Mouse (Mus musculus) liver, embryonic 11.5 days (tissue): ENCODE measurements at regions not wholly inside any gene's neighbourhood (a gene's known extent, or its start where the extent isn't known, plus 50 kb on each side); places are given as distances from the start of the nearest gene placed in this dataset.
"Not testable (repeated sequence)": the region's sequence is repeated elsewhere in the genome, so short reads cannot be mapped to it uniquely, and the experiment has no call there.

Source experiments
- ATAC-seq: fragments of 200-750 bp; cut with Nextera tagmentation; replicated peaks from 2 replicates; pipeline ENCODE4 v1.8.0; 2017; ENCODE audit warnings: moderate number of reproducible peaks, mild to moderate bottlenecking, moderate TSS enrichment, moderate library complexity; ENCODE audit not compliant: low FRiP score
- DNase-seq: peaks from one replicate; pipeline ENCODE4 v3.0.0-alpha.2; 2017; ENCODE audit warnings: low spot score
- H3K27ac ChIP-seq: fragments of 300-500 bp; sonication (generic); 2 replicates; pipeline ENCODE4 v1.5.1; 2014; ENCODE audit warnings: mild to moderate bottlenecking, low read depth, low read length, control low read depth
- H3K27me3 ChIP-seq: fragments of 300-500 bp; sonication (generic); replicated peaks from 2 replicates; pipeline ENCODE4 v1.6.1; 2014; ENCODE audit warnings: low read length, mixed read lengths; ENCODE audit not compliant: control insufficient read depth, insufficient read depth
- H3K36me3 ChIP-seq: fragments of 300-500 bp; sonication (generic); 2 replicates; pipeline ENCODE4 v1.6.1; 2014; ENCODE audit warnings: mild to moderate bottlenecking, low read length, moderate library complexity, mixed read lengths; ENCODE audit not compliant: control insufficient read depth, insufficient read depth
- H3K4me1 ChIP-seq: fragments of 300-500 bp; sonication (generic); replicated peaks from 2 replicates; pipeline ENCODE4 v1.6.1; 2014; ENCODE audit warnings: low read length, mixed read lengths; ENCODE audit not compliant: control insufficient read depth, insufficient read depth
- H3K4me2 ChIP-seq: fragments of 300-500 bp; sonication (generic); 2 replicates; pipeline ENCODE4 v1.6.1; 2014; ENCODE audit warnings: mild to moderate bottlenecking, control low read depth, moderate library complexity
- H3K4me3 ChIP-seq: fragments of 300-500 bp; sonication (generic); 2 replicates; pipeline ENCODE4 v1.5.1; 2014; ENCODE audit warnings: low read depth, low read length, control low read depth
- H3K9ac ChIP-seq: fragments of 300-500 bp; sonication (generic); 2 replicates; pipeline ENCODE4 v1.6.1; 2014; ENCODE audit warnings: low read depth, low read length, control low read depth
- H3K9me3 ChIP-seq: fragments of 300-500 bp; sonication (generic); 2 replicates; pipeline ENCODE4 v1.6.1; 2016; ENCODE audit warnings: low read length, inconsistent platforms, mixed read lengths; ENCODE audit not compliant: control insufficient read depth
- WGBS: fragments of 180-500 bp; shearing (Covaris S2); extraction: QIAGEN DNeasy Blood & Tissue Kit; methylation state at CpG from one replicate; pipeline ENCODE4 v1.1.7; 2014; 5-methylcytosine and 5-hydroxymethylcytosine counted together

DNA sequence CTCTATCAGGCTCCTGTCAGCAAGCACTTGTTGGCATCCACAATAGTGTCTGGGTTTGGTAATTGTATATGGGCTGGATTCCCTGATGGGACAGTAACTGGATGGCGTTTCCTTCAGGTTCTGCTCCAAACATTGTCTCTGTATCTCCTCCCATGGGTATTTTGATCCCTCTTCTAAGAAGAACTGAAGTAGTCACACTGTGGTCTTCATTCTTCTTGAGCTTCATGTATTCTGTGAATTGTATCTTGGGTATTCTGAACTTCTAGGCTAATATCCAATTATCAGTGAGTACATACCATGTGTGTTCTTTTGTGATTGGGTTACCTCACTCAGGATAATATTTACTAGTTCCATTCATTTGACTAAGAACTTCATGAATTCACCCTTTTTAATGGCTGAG, 119.2 kb upstream of the Gm21119 start:
- H3K36me3 ChIP-seq, H3K4me3 ChIP-seq, H3K27me3 ChIP-seq, H3K27ac ChIP-seq, H3K9me3 ChIP-seq, H3K4me2 ChIP-seq, H3K9ac ChIP-seq, H3K4me1 ChIP-seq, ATAC-seq, DNase-seq: not testable (repeated sequence)
- no CpG with 5 or more reads among the region's 1 CpGs for WGBS

- H3K27me3 ChIP-seq, H3K4me3 ChIP-seq, H3K36me3 ChIP-seq, H3K4me2 ChIP-seq, ATAC-seq, H3K9me3 ChIP-seq, H3K4me1 ChIP-seq, H3K9ac ChIP-seq, H3K27ac ChIP-seq: not testable (repeated sequence)
- peak; percentile 23 for DNase-seq
- WGBS: 76% methylated on average over 1 of the region's 1 CpGs
Observed at GRCm38 (mm10) chr8:20513920-20514319, 100.8 kb upstream of the Gm21119 start.

DNA sequence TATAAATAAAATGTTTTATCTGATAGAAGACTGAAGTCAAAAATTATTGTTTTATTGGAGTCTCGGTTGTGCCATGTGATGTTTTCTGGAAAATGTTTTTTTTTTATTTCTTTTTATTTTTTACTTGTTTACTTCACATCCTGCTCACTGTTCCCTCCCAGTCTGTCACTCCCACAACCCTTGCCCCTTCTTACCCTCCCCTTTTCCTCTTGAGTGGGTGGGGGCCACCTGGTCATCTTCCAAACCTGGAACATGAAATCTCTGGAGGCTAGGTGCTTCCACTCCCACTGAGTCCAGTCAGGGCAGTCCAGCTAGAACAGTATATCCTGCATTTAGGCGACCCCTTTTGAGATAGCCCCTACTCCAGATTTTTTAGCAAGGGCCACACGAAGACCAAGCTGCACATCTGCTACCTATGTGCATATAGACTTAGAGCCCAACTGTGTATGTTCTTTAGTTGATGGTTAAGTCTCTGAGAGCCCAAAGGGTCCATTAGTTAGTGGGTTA, 98.3 kb upstream of the Gm21119 start:
- not testable (repeated sequence) for H3K27me3 ChIP-seq, ATAC-seq, H3K27ac ChIP-seq, H3K4me1 ChIP-seq, H3K9me3 ChIP-seq, H3K4me2 ChIP-seq, H3K4me3 ChIP-seq, H3K9ac ChIP-seq, DNase-seq, H3K36me3 ChIP-seq
- WGBS: 57% methylated on average over 2 of the region's 3 CpGs

DNA sequence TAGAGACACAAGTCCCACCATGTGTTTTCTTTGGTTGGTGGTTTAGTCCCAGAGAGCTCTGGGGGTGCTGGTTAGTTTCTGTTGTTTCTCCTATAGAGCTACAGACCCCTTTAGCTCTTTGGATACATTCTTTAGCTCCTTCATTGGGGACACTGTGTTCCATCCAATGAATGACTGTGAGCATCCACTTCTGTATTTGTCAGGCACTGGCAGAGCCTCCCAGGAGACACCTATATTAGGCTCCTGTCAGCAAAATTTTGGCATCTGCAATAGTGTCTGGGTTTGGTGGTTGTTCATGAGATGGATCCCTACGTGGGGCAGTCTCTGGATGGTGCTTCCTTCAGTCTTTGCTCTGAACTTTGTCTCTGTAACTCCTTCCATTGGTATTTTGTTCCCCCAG, 97.2 kb upstream of the Gm21119 start:
- not testable (repeated sequence) for H3K9me3 ChIP-seq, H3K9ac ChIP-seq, DNase-seq, H3K4me2 ChIP-seq, ATAC-seq, H3K4me1 ChIP-seq, H3K27ac ChIP-seq, H3K36me3 ChIP-seq, H3K27me3 ChIP-seq, H3K4me3 ChIP-seq
- WGBS: 31% methylated on average over 1 of the region's 1 CpGs

DNA sequence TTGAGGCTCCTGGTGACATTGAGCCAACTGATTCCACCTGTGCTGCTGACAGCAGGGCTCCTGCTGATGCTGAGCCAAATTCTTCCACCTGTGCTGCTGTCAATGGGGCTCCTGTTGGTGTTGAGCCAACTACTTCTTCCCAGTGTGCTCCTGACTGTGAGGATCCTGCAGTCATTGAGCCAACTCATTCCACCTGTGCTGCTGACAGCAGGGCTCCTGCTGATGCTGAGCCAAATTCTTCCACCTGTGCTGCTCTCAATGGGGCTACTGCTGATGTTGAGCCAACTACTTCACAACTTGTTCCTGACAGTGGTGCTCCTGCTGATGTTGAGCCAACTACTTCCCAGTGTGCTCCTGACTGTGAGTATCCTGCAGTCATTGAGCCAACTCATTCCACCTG, 90.2 kb upstream of the Gm21119 start:
- H3K9me3 ChIP-seq, H3K27me3 ChIP-seq, DNase-seq, H3K4me1 ChIP-seq, H3K4me2 ChIP-seq, H3K9ac ChIP-seq, H3K36me3 ChIP-seq, H3K27ac ChIP-seq, H3K4me3 ChIP-seq, ATAC-seq: not testable (repeated sequence)

DNA sequence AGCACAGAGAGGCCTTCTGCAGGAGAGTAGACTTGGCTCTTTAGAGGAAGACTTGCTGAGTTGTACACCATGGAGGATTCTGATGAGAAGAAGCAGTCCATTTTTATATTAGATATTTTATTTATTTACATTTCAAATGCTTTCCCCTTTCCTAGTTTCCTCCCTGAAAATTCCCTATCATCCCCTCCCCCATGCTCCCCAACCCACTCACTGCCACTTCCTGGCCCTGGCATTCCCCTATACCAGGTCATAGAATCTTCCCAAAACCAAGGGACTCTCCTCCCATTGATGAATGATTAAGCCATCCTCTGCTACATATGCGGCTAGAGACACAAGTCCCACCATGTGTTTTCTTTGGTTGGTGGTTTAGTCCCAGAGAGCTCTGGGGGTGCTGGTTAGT, 85.7 kb upstream of the Gm21119 start:
- WGBS: no CpG with 5 or more reads among the region's 1 CpGs
- not testable (repeated sequence) for H3K27me3 ChIP-seq, DNase-seq, H3K36me3 ChIP-seq, H3K27ac ChIP-seq, H3K4me2 ChIP-seq, H3K9ac ChIP-seq, ATAC-seq, H3K4me3 ChIP-seq, H3K9me3 ChIP-seq, H3K4me1 ChIP-seq

DNA sequence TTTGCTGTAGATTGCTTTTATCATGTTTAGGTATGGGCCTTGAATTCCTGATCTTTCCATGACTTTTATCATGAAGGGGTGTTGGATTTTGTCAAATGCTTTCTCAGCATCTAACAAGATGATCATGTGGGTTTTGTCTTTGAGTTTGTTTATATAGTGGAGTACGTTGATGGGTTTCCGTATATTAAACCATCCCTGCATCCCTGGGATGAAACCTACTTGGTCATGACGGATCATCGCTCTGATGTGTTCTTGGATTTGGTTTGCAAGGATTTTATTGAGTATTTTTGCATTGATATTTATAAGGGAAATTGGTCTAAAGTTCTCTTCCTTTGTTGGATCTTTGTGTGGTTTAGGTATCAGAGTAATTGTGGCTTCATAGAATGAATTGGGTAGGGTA, 75.7 kb upstream of the Gm21119 start:
- H3K36me3 ChIP-seq, ATAC-seq, H3K27me3 ChIP-seq, H3K9ac ChIP-seq, H3K9me3 ChIP-seq, H3K4me2 ChIP-seq, H3K4me1 ChIP-seq, H3K4me3 ChIP-seq, DNase-seq, H3K27ac ChIP-seq: not testable (repeated sequence)
- WGBS: 82% methylated on average over 4 of the region's 4 CpGs

- WGBS: 75% methylated on average over 2 of the region's 2 CpGs
- ATAC-seq: not testable (repeated sequence)
Observed at GRCm38 (mm10) chr8:20544084-20544483, 70.6 kb upstream of the Gm21119 start.

DNA sequence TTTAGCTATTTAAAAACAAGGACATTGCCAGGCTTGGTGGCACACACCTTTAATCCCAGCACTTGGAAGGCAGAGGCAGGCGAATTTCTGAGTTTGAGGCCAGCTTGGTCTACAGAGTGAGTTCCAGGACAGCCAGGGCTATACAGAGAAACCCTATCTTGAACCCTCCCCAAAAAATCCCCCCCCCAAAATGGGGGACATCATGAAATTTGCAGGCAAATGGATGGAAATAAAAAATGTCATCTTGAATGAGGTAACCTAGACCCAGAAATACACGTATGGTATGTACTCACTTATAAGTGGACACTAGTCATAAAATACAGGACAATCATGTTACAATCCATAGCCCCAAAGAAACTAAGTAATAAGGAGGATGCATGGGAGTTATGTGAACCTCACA, 69.4 kb upstream of the Gm21119 start:
- H3K4me3 ChIP-seq, H3K4me2 ChIP-seq, H3K27me3 ChIP-seq, ATAC-seq, H3K27ac ChIP-seq, H3K4me1 ChIP-seq, H3K36me3 ChIP-seq, DNase-seq, H3K9me3 ChIP-seq, H3K9ac ChIP-seq: not testable (repeated sequence)
- no CpG with 5 or more reads among the region's 2 CpGs for WGBS

More at GRCm38 (mm10) chr8:20544084-20544483, 70.6 kb upstream of the Gm21119 start:
- not testable (repeated sequence) for H3K4me2 ChIP-seq, H3K27me3 ChIP-seq, H3K27ac ChIP-seq, H3K9me3 ChIP-seq, H3K9ac ChIP-seq, DNase-seq, H3K36me3 ChIP-seq, H3K4me1 ChIP-seq, H3K4me3 ChIP-seq
